In genomic region chr1:180956973-180957381, GRCm38 (mm10) we compare ENCODE assay signal across 10 mouse cellular contexts. TPM values are rescaled to one million over a fixed set of nuclear protein-coding genes. Genes with fewer than 3 reads are reported as not detected.
DNase-seq lines count a peak whose midpoint lies in the region; ATAC-seq and TF ChIP-seq lines count a peak whose summit lies in the region.
"Had no signal": no experiment of that assay in that cellular context is flagged by ENCODE, and none has a peak within 500 bp of the region (broad histone marks: within the 10 kb centered on the region; RNA-seq: fewer than 3 reads in every experiment).

No protein-coding gene starts in this region.

- no peak overlapping the region for H3K4me2 ChIP-seq in heart, embryonic 14.5 days (ENCODE audit: low read length)

- H3K4me3 ChIP-seq in gastrocnemius, adult 2 months, result no peak overlapping the region
- no peak overlapping the region for H3K4me3 ChIP-seq in heart, embryonic 14.5 days (ENCODE audit: control insufficient read depth in 1 of 2, insufficient read depth in 1 of 2, low read depth in 1 of 2, low read length in 2 of 2)

- no peak overlapping the region for H3K27ac ChIP-seq in gastrocnemius, adult 2 months
- H3K27ac ChIP-seq in heart, embryonic 14.5 days (replicated peaks in 1 of 2; ENCODE audit: control insufficient read depth in 1 of 2, insufficient read depth in 1 of 2, low read depth in 2 of 2, low read length in 2 of 2), result 0 out of 4 replicates have a peak overlapping the region, but pooled peaks of 1 of the 2 experiments have one; percentile 6

- intact Hi-C loops in gastrocnemius, adult 2 months (cut with DNase I), result no loop called here

- no peaks in the 10 kb centered on the region for H3K4me1 ChIP-seq in heart, embryonic 14.5 days (ENCODE audit: control insufficient read depth in 2 of 2, insufficient read depth in 2 of 2, low read length in 2 of 2)

- 70% methylated on average over 8 of the region's 8 CpGs for WGBS in heart, embryonic 14.5 days

- ATAC-seq in heart, embryonic 14.5 days (ENCODE audit: insufficient number of reproducible peaks, insufficient read depth, low FRiP score, low read depth), result peak; percentile 75

- TF ChIP-seq CTCF in gastrocnemius, adult 2 months (IDR thresholded peaks at IDR 0.05), result no peak

- H3K9ac ChIP-seq in heart, embryonic 14.5 days (ENCODE audit: low read length), result no peak overlapping the region

- no peaks in the 10 kb centered on the region for H3K27me3 ChIP-seq in heart, embryonic 14.5 days (ENCODE audit: control insufficient read depth, insufficient read depth, low read length)

- no peaks in the 10 kb centered on the region for H3K9me3 ChIP-seq in heart, embryonic 14.5 days (ENCODE audit: control insufficient read depth, low read length)

- peaks cover 86% of the 10 kb centered on the region for H3K36me3 ChIP-seq in heart, embryonic 14.5 days (ENCODE audit: control insufficient read depth, insufficient read depth, low read length)

- DNase-seq in gastrocnemius, adult 2 months, result peak; percentile 58
- DNase-seq in gastrocnemius, adult 8-10 months (ENCODE audit: low spot score in 2 of 2), result no peak
- DNase-seq in kidney, postnatal 14 days, result peak; percentile 75
- peak; percentile 69 for DNase-seq in lung, postnatal 25 days (ENCODE audit: low spot score)
- DNase-seq in right cerebral cortex, postnatal 14 days, result no peak
- no peak for DNase-seq in urinary bladder, postnatal 10 days (ENCODE audit: low spot score)
- DNase-seq in left cerebral cortex, adult 18-20 months (ENCODE audit: low spot score in 2 of 2), result no peak
- DNase-seq: gastrocnemius, postnatal 36 days had no signal

RNA-seq across cellular contexts. Expression of gene Tmem63a, which starts 14.8 kb away (rescaled TPM):
- 10 to 100 TPM; 13.9 to 14.5 TPM for total RNA-seq in gastrocnemius, adult 2 months (2021)
- total RNA-seq in gastrocnemius, adult 8-10 months (2022), result 10 to 100 TPM; 14.9 to 18.2 (median 16.2) TPM
- 9.1 and 9.3 TPM in 2 replicates for polyA plus RNA-seq in heart, embryonic 14.5 days (2014; fragmentation: Nextera tagmentation; extraction: Ambion mirVana)
- 10 to 100 TPM; 15.5 to 19.4 TPM for total RNA-seq in left cerebral cortex, adult 18-20 months (2021)

RNA-seq across cellular contexts. Expression of gene Lefty1, which starts 22.2 kb away (rescaled TPM):
- total RNA-seq in gastrocnemius, adult 2 months (2021), result under 1 TPM; 0.22 to 0.33 TPM
- under 1 TPM in 3 of 4 experiments, not detected in 1; 0.19 to 0.34 (median 0.24) TPM for total RNA-seq in gastrocnemius, adult 8-10 months (2022)
- polyA plus RNA-seq in heart, embryonic 14.5 days (2014; fragmentation: Nextera tagmentation; extraction: Ambion mirVana), result 1.1 and 1.5 TPM in 2 replicates
- under 1 TPM; 0.21 to 0.91 TPM for total RNA-seq in left cerebral cortex, adult 18-20 months (2021)
- polyA plus RNA-seq: neural tube, embryonic 14.5 days had no signal

RNA-seq across cellular contexts. Expression of gene Pycr2, which starts 52.9 kb away (rescaled TPM):
- total RNA-seq in gastrocnemius, adult 2 months (2021), result 10 to 100 TPM; 10.3 to 11.7 TPM
- total RNA-seq in gastrocnemius, adult 8-10 months (2022), result 10 to 100 TPM in 3 of 4 experiments, 1 to 10 TPM in 1; 9.3 to 11.4 (median 10.8) TPM
- polyA plus RNA-seq in heart, embryonic 14.5 days (2014; fragmentation: Nextera tagmentation; extraction: Ambion mirVana), result 42.1 and 46.0 TPM in 2 replicates
- total RNA-seq in left cerebral cortex, adult 18-20 months (2021), result 10 to 100 TPM; 28.9 to 29.4 TPM

Comparison
In these comparisons a context has a peak if more than half of its experiments do, and no peak if none do; other contexts are left out.
1. DNase-seq: peak in gastrocnemius, adult 2 months (single experiment), kidney, postnatal 14 days (single experiment) and lung, postnatal 25 days (single experiment); none in gastrocnemius, adult 8-10 months (0 of 2), right cerebral cortex, postnatal 14 days (single experiment), urinary bladder, postnatal 10 days (single experiment) and left cerebral cortex, adult 18-20 months (0 of 2).